Mouse (Mus musculus) neural tube, embryonic 15.5 days (tissue): ENCODE measurements around the gene Gm45837. TPM values are rescaled to one million over a fixed set of nuclear protein-coding genes. Genes with fewer than 3 reads are reported as not detected.

Experiments used
- ATAC-seq: fragments of 200-750 bp; cut with Nextera tagmentation; 2 replicates; pipeline ENCODE4 v1.8.0; 2017; ENCODE audit warnings: mild to moderate bottlenecking, moderate TSS enrichment, moderate library complexity; ENCODE audit not compliant: low FRiP score
- H3K27ac ChIP-seq: fragments of 300-500 bp; sonication (generic); replicated peaks from 2 replicates; pipeline ENCODE4 v1.5.1; 2015; ENCODE audit warnings: mild to moderate bottlenecking, inconsistent platforms
- H3K27me3 ChIP-seq: fragments of 300-500 bp; sonication (generic); replicated peaks from 2 replicates; pipeline ENCODE4 v1.6.1; 2015; ENCODE audit warnings: inconsistent platforms
- H3K36me3 ChIP-seq: fragments of 300-500 bp; sonication (generic); 2 replicates; pipeline ENCODE4 v1.6.1; 2015; ENCODE audit warnings: inconsistent platforms
- H3K4me1 ChIP-seq: fragments of 300-500 bp; sonication (generic); 2 replicates; pipeline ENCODE4 v1.6.1; 2015; ENCODE audit warnings: inconsistent platforms
- H3K4me2 ChIP-seq: fragments of 300-500 bp; sonication (generic); 2 replicates; pipeline ENCODE4 v1.6.1; 2015; ENCODE audit warnings: inconsistent platforms, mild to moderate bottlenecking, moderate library complexity
- H3K4me3 ChIP-seq: fragments of 300-500 bp; sonication (generic); replicated peaks from 2 replicates; pipeline ENCODE4 v1.5.1; 2015; ENCODE audit warnings: mild to moderate bottlenecking, inconsistent platforms
- H3K9ac ChIP-seq: fragments of 300-500 bp; sonication (generic); replicated peaks from 2 replicates; pipeline ENCODE4 v1.6.1; 2015; ENCODE audit warnings: mild to moderate bottlenecking, inconsistent platforms
- H3K9me3 ChIP-seq: fragments of 300-500 bp; sonication (generic); replicated peaks from 2 replicates; pipeline ENCODE4 v1.6.1; 2016; ENCODE audit warnings: inconsistent platforms
- WGBS: fragments of 180-500 bp; shearing (Covaris S2); methylation state at CpG from one replicate; pipeline ENCODE4 v1.1.7; 2015; ENCODE audit warnings: mixed read lengths; 5-methylcytosine and 5-hydroxymethylcytosine counted together
- polyA plus RNA-seq: library from polyadenylated mRNA; unstranded; fragments of >200 nt; fragmentation: Nextera tagmentation; extraction: Ambion mirVana; gene quantifications from 2 replicates; pipeline ENCODE4 v1.2.1, GENCODE M21; 2015

The Gm45837 gene
- polyA plus RNA-seq, 1 experiment from 2014 or later = 0.99 TPM

GRCm38 (mm10) chr7:101450422-101451401 lies 40.0 kb downstream of the Gm45837 start:
- H3K36me3 ChIP-seq = no peaks in the 10 kb centered on the region
- H3K4me2 ChIP-seq = peak overlapping the region; percentile 100
- peaks cover 26% of the 10 kb centered on the region for H3K27me3 ChIP-seq
- H3K9me3 ChIP-seq = no peaks in the 10 kb centered on the region
- peak overlapping the region; percentile 60 for H3K9ac ChIP-seq
- WGBS = under 1% methylated on average over 54 of the region's 68 CpGs
- no peak overlapping the region for H3K27ac ChIP-seq
- ATAC-seq = peak; percentile 91
- peak overlapping the region; percentile 55 for H3K4me3 ChIP-seq
- peaks cover 28% of the 10 kb centered on the region for H3K4me1 ChIP-seq

GRCm38 (mm10) chr7:101452669-101453068 lies 42.0 kb downstream of the Gm45837 start:
- Histone ChIP-seq H3K27me3 (peaks cover 30% of the 10 kb centered on the region), H3K4me1 (peaks cover 37% of the 10 kb centered on the region), H3K9ac (no peak overlapping the region), H3K4me3 (0 out of 2 replicates have a peak overlapping the region, but pooled peaks have one; percentile 55), H3K27ac (no peak overlapping the region), H3K36me3 (no peaks in the 10 kb centered on the region), H3K4me2 (peak overlapping the region; percentile 100), H3K9me3 (no peaks in the 10 kb centered on the region)
- ATAC-seq = no peak
- 91% methylated on average over 3 of the region's 3 CpGs for WGBS

GRCm38 (mm10) chr7:101453296-101453695 lies 42.6 kb downstream of the Gm45837 start:
- Histone ChIP-seq H3K27ac (no peak overlapping the region), H3K4me1 (peaks cover 38% of the 10 kb centered on the region), H3K36me3 (no peaks in the 10 kb centered on the region), H3K4me2 (peak overlapping the region; percentile 100; the same call in 1 of the 2 replicates), H3K4me3 (0 out of 2 replicates have a peak overlapping the region, but pooled peaks have one; percentile 55), H3K9ac (no peak overlapping the region), H3K27me3 (peaks cover 30% of the 10 kb centered on the region), H3K9me3 (no peaks in the 10 kb centered on the region)
- 97% methylated on average over 3 of the region's 3 CpGs for WGBS
- no peak for ATAC-seq

- H3K4me3 ChIP-seq = no peak overlapping the region
- peaks cover 38% of the 10 kb centered on the region for H3K4me1 ChIP-seq
Observed at GRCm38 (mm10) chr7:101453725-101454124, 43.0 kb downstream of the Gm45837 start.

GRCm38 (mm10) chr7:101454479-101454878 lies 43.8 kb downstream of the Gm45837 start:
- no peak overlapping the region for H3K9ac ChIP-seq
- no peak overlapping the region for H3K4me2 ChIP-seq
- H3K27me3 ChIP-seq = peaks cover 30% of the 10 kb centered on the region
- peaks cover 38% of the 10 kb centered on the region for H3K4me1 ChIP-seq
- H3K36me3 ChIP-seq = no peaks in the 10 kb centered on the region
- no peak overlapping the region for H3K27ac ChIP-seq
- ATAC-seq = no peak
- H3K9me3 ChIP-seq = no peaks in the 10 kb centered on the region
- 77% methylated on average over 9 of the region's 9 CpGs for WGBS
- no peak overlapping the region for H3K4me3 ChIP-seq

More at GRCm38 (mm10) chr7:101453725-101454124, 43.0 kb downstream of the Gm45837 start:
- Histone ChIP-seq H3K9ac (no peak overlapping the region), H3K4me2 (peak overlapping the region; percentile 100; the same call in 1 of the 2 replicates), H3K27ac (no peak overlapping the region), H3K9me3 (no peaks in the 10 kb centered on the region), H3K27me3 (peaks cover 30% of the 10 kb centered on the region), H3K36me3 (no peaks in the 10 kb centered on the region)
- no peak for ATAC-seq
- WGBS = 27% methylated on average over 8 of the region's 8 CpGs

GRCm38 (mm10) chr7:101455141-101455540 lies 44.5 kb downstream of the Gm45837 start:
- peaks cover 43% of the 10 kb centered on the region for H3K4me1 ChIP-seq
- no peak for ATAC-seq
- H3K27ac ChIP-seq = no peak overlapping the region

GRCm38 (mm10) chr7:101456318-101456717 lies 45.6 kb downstream of the Gm45837 start:
- H3K4me3 ChIP-seq = no peak overlapping the region
- H3K9ac ChIP-seq = no peak overlapping the region
- no peaks in the 10 kb centered on the region for H3K9me3 ChIP-seq
- H3K4me1 ChIP-seq = peaks cover 46% of the 10 kb centered on the region
- H3K4me2 ChIP-seq = no peak overlapping the region
- peaks cover 25% of the 10 kb centered on the region for H3K27me3 ChIP-seq
- ATAC-seq = no peak
- 82% methylated on average over 4 of the region's 4 CpGs for WGBS
- H3K36me3 ChIP-seq = no peaks in the 10 kb centered on the region
- H3K27ac ChIP-seq = no peak overlapping the region

More at GRCm38 (mm10) chr7:101455141-101455540, 44.5 kb downstream of the Gm45837 start:
- WGBS = 52% methylated on average over 6 of the region's 6 CpGs
- Histone ChIP-seq H3K4me3 (no peak overlapping the region), H3K36me3 (no peaks in the 10 kb centered on the region), H3K9me3 (no peaks in the 10 kb centered on the region), H3K27me3 (peaks cover 25% of the 10 kb centered on the region), H3K4me2 (no peak overlapping the region), H3K9ac (no peak overlapping the region)

GRCm38 (mm10) chr7:101456789-101457188 lies 46.1 kb downstream of the Gm45837 start:
- no peak for ATAC-seq
- H3K9ac ChIP-seq = no peak overlapping the region
- WGBS = 40% methylated on average over 5 of the region's 5 CpGs
- peaks cover 20% of the 10 kb centered on the region for H3K27me3 ChIP-seq
- no peaks in the 10 kb centered on the region for H3K9me3 ChIP-seq
- H3K4me3 ChIP-seq = no peak overlapping the region
- peaks cover 41% of the 10 kb centered on the region for H3K4me1 ChIP-seq
- H3K27ac ChIP-seq = no peak overlapping the region
- H3K36me3 ChIP-seq = no peaks in the 10 kb centered on the region
- H3K4me2 ChIP-seq = no peak overlapping the region

GRCm38 (mm10) chr7:101457283-101457682 lies 46.6 kb downstream of the Gm45837 start:
- no peak overlapping the region for H3K27ac ChIP-seq
- no peak for ATAC-seq
- peaks cover 41% of the 10 kb centered on the region for H3K4me1 ChIP-seq
- H3K4me3 ChIP-seq = no peak overlapping the region
- no peak overlapping the region for H3K4me2 ChIP-seq
- 68% methylated on average over 5 of the region's 5 CpGs for WGBS
- H3K27me3 ChIP-seq = peaks cover 15% of the 10 kb centered on the region
- no peaks in the 10 kb centered on the region for H3K9me3 ChIP-seq
- no peaks in the 10 kb centered on the region for H3K36me3 ChIP-seq
- H3K9ac ChIP-seq = no peak overlapping the region

GRCm38 (mm10) chr7:101457801-101458200 lies 47.1 kb downstream of the Gm45837 start:
- H3K27me3 ChIP-seq = peaks cover 10% of the 10 kb centered on the region; the same call in 1 of the 2 replicates
- no peak for ATAC-seq
- H3K4me2 ChIP-seq = no peak overlapping the region
- H3K9me3 ChIP-seq = no peaks in the 10 kb centered on the region
- WGBS = 66% methylated on average over 8 of the region's 8 CpGs
- H3K36me3 ChIP-seq = no peaks in the 10 kb centered on the region
- no peak overlapping the region for H3K9ac ChIP-seq
- H3K27ac ChIP-seq = no peak overlapping the region
- H3K4me1 ChIP-seq = peaks cover 36% of the 10 kb centered on the region
- H3K4me3 ChIP-seq = no peak overlapping the region

- Histone ChIP-seq H3K27me3 (0 out of 2 replicates have a peak, but pooled peaks cover 7% of the 10 kb centered on the region), H3K9me3 (no peaks in the 10 kb centered on the region), H3K9ac (no peak overlapping the region), H3K4me2 (no peak overlapping the region), H3K4me1 (peaks cover 37% of the 10 kb centered on the region), H3K4me3 (no peak overlapping the region), H3K36me3 (no peaks in the 10 kb centered on the region), H3K27ac (no peak overlapping the region)
- ATAC-seq = no peak
- WGBS = 75% methylated on average over 4 of the region's 4 CpGs
Observed at GRCm38 (mm10) chr7:101458278-101458781, 47.6 kb downstream of the Gm45837 start.
